Mouse (Mus musculus): ENCODE data around the gene Gm14435.
"Not testable (repeated sequence)": the region's sequence is repeated elsewhere in the genome, so short reads cannot be mapped to it uniquely, and the experiment has no call there.

The Gm14435 gene

GRCm38 (mm10) chr2:176423294-176423693 is at the start of gene Gm14435:
Gene Gm14435 (plus strand): TSS chr2:176423594.
- DNase-seq (ENCODE audit: low spot score in 2 of 2), result not testable (repeated sequence)

Measured in right cerebral cortex, adult 2 months (tissue).